Mouse (Mus musculus): ENCODE measurements around the gene Faap100. TPM values are rescaled to one million over a fixed set of nuclear protein-coding genes. Genes with fewer than 3 reads are reported as not detected.

Gene Faap100
- polyA plus RNA-seq, 1 experiment from 2014 or later, result 36.7 TPM

DNA sequence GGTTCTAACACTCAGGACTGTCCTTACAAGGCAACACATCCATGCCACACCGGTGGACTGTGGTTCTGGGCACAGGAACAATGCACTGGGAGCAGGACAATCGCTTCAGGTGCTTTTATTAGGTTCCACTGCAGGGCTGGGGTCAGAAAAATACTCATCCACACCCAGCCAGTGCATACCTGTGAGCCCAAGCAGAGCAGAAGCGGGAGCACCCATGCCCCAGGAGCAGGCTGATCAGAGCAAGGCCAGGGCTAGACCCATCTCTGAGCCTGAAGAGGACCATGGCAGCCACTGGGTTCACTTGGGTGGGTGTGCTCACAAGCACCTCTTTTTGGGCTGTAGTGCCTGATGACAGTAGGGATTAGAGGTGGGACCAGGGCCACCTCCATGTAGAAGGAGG lies 1.7 kb upstream of the Faap100 start:
- WGBS, result 90% methylated on average over 3 of the region's 3 CpGs
- ATAC-seq (ENCODE audit: low read depth), result no peak
- H3K4me3 ChIP-seq (ENCODE audit: low read length), result no peak overlapping the region
- H3K9me3 ChIP-seq (ENCODE audit: control insufficient read depth, low read length), result no peaks in the 10 kb centered on the region
- H3K4me2 ChIP-seq (ENCODE audit: low read depth, low read length), result no peak overlapping the region
- H3K4me1 ChIP-seq (replicated peaks; ENCODE audit: control insufficient read depth, insufficient read depth, low read length), result peaks cover 13% of the 10 kb centered on the region
- H3K36me3 ChIP-seq (ENCODE audit: control insufficient read depth, insufficient read depth, low read length), result peaks cover 41% of the 10 kb centered on the region
- H3K27ac ChIP-seq (ENCODE audit: low read length), result no peak overlapping the region
- no peak overlapping the region for H3K9ac ChIP-seq (ENCODE audit: low read length)
- H3K27me3 ChIP-seq (ENCODE audit: control insufficient read depth, insufficient read depth, low read depth, low read length), result no peaks in the 10 kb centered on the region

GRCm38 (mm10) chr11:120378031-120378610 lies 443 bp downstream of the Faap100 start:
- peak overlapping the region; percentile 90 for H3K4me3 ChIP-seq (ENCODE audit: low read length)
- H3K4me2 ChIP-seq (ENCODE audit: low read depth, low read length), result peak overlapping the region; percentile 68
- no peaks in the 10 kb centered on the region for H3K27me3 ChIP-seq (ENCODE audit: control insufficient read depth, insufficient read depth, low read depth, low read length)
- ATAC-seq (ENCODE audit: low read depth), result peak; percentile 26
- WGBS, result 2% methylated on average over 26 of the region's 40 CpGs
- peak overlapping the region; percentile 82 for H3K9ac ChIP-seq (ENCODE audit: low read length)
- H3K27ac ChIP-seq (ENCODE audit: low read length), result peak overlapping the region; percentile 52
- H3K9me3 ChIP-seq (ENCODE audit: control insufficient read depth, low read length), result no peaks in the 10 kb centered on the region
- H3K4me1 ChIP-seq (replicated peaks; ENCODE audit: control insufficient read depth, insufficient read depth, low read length), result peaks cover 13% of the 10 kb centered on the region
- H3K36me3 ChIP-seq (ENCODE audit: control insufficient read depth, insufficient read depth, low read length), result peaks cover 39% of the 10 kb centered on the region

- H3K9ac ChIP-seq (ENCODE audit: low read length), result peak overlapping the region; percentile 82; the same call in 1 of the 2 replicates
- peaks cover 35% of the 10 kb centered on the region for H3K36me3 ChIP-seq (ENCODE audit: control insufficient read depth, insufficient read depth, low read length)
- H3K4me3 ChIP-seq (ENCODE audit: low read length), result peak overlapping the region; percentile 90
- H3K4me1 ChIP-seq (replicated peaks; ENCODE audit: control insufficient read depth, insufficient read depth, low read length), result peaks cover 13% of the 10 kb centered on the region
- no peaks in the 10 kb centered on the region for H3K9me3 ChIP-seq (ENCODE audit: control insufficient read depth, low read length)
- 61% methylated on average over 10 of the region's 10 CpGs for WGBS
- no peak overlapping the region; the same call in 1 of the 2 replicates for H3K27ac ChIP-seq (ENCODE audit: low read length)
- peak overlapping the region; percentile 68 for H3K4me2 ChIP-seq (ENCODE audit: low read depth, low read length)
- ATAC-seq (ENCODE audit: low read depth), result no peak
- H3K27me3 ChIP-seq (ENCODE audit: control insufficient read depth, insufficient read depth, low read depth, low read length), result no peaks in the 10 kb centered on the region
Observed at GRCm38 (mm10) chr11:120377337-120377736, 1.2 kb downstream of the Faap100 start.

DNA sequence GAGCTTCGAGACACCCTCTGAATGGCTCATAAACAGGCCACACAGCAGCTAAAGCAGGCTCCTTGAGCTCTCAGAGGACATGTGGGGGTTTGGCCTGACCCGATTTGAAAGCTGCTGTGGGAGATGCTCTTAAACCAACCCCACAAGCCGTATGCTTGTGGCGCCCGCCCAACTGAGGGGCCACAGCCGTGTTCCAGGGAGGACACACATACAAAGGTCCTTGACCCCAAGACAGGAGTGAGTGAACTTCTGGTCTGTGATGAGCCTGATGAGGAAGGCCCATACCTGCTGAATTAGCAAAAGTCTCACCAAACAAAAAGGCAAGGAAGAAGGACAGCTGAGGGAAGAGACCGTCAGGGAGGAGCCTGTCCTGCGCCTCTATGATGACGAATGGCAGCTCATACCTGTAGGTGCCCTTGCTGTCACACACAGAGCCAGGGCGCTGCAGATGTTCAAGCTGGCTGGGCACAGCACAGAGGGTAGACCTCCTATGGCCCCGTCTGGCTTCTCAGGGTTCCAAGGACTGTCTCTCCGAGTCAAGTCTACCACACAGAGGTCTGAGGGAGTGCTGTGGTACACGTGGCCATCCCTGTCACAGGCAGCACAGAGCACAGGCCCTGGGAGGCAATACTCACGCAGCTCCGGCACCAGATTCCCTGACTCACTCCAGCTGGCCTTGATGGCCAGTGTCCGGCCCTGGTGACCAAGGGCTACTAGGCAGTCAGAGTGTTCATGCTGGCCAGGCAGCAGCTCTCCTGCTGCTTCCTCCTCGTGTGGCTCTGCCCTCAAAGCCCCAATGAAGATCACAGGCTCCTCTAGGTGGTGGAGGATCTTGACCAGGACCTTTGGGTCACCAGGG lies 2.0 kb downstream of the Faap100 start:
- H3K27me3 ChIP-seq (ENCODE audit: control insufficient read depth, insufficient read depth, low read depth, low read length), result no peaks in the 10 kb centered on the region
- ATAC-seq (ENCODE audit: low read depth), result no peak
- H3K9ac ChIP-seq (ENCODE audit: low read length), result no peak overlapping the region
- H3K27ac ChIP-seq (ENCODE audit: low read length), result no peak overlapping the region
- H3K9me3 ChIP-seq (ENCODE audit: control insufficient read depth, low read length), result no peaks in the 10 kb centered on the region
- H3K36me3 ChIP-seq (ENCODE audit: control insufficient read depth, insufficient read depth, low read length), result peaks cover 34% of the 10 kb centered on the region
- no peak overlapping the region for H3K4me3 ChIP-seq (ENCODE audit: low read length)
- H3K4me1 ChIP-seq (replicated peaks; ENCODE audit: control insufficient read depth, insufficient read depth, low read length), result peaks cover 13% of the 10 kb centered on the region
- H3K4me2 ChIP-seq (ENCODE audit: low read depth, low read length), result no peak overlapping the region
- 89% methylated on average over 17 of the region's 17 CpGs for WGBS

DNA sequence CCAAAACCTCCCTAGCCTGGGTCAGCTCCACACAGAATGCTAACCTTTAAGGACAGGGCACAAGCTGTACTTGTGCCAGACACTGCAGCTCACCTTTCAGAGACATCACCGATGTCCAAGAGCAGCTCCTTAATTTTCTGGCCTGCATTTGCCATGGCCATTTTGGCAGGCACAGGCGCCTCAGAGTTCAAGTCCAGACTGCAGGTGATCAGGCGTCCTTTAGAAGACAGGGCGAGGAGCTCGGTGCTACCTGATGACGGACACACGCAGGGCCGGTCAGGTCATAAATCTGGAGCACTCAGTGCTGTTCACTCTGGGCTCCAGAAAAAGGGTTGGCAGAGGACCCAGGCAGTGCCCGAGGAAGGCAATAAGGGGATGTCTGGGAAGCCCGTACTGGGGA lies 3.2 kb downstream of the Faap100 start:
- ATAC-seq (ENCODE audit: low read depth), result no peak
- 91% methylated on average over 10 of the region's 10 CpGs for WGBS
- Histone ChIP-seq H3K4me3 (ENCODE audit: low read length) (no peak overlapping the region), H3K27me3 (ENCODE audit: control insufficient read depth, insufficient read depth, low read depth, low read length) (no peaks in the 10 kb centered on the region), H3K9ac (ENCODE audit: low read length) (no peak overlapping the region), H3K9me3 (ENCODE audit: control insufficient read depth, low read length) (no peaks in the 10 kb centered on the region), H3K4me2 (ENCODE audit: low read depth, low read length) (no peak overlapping the region), H3K4me1 (replicated peaks; ENCODE audit: control insufficient read depth, insufficient read depth, low read length) (peaks cover 13% of the 10 kb centered on the region), H3K36me3 (ENCODE audit: control insufficient read depth, insufficient read depth, low read length) (peaks cover 31% of the 10 kb centered on the region), H3K27ac (ENCODE audit: low read length) (no peak overlapping the region)

DNA sequence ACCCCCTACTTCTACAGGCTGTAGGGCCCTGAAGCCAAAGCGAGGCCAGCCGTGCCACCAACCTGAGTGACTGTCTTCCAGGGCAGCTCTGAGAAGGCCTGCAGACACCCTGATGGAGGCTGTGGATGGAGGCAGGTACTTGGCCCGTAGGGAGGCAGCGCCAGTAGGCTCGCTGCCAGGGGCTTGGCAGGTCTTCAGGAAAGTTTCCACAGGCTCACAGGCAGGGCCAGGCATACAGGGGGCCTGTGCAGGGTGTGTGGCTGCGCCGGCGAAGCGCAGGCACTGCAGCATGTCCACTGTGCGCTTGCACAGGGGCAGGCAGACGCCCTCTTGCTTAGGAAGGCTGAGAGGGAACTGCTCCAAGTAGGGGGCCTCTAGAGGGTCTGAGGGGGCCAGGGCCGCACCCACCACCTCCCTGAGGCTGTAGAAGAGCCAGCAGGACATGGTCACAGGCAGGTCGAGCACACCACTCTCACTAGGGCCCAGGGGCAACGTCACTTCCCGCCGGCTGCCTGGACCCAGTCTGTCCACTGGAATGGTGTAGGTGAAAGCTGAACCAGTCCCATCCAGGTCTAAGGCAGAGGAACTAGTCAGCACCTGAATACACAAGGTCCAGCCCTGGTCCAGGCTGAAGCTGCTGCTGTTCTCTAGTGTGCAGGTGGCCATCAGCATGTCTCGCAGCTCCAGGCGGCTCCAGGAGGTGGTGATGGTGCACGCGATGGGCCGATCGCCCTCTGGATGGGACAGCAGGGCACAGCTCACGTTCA lies 4.6 kb downstream of the Faap100 start:
- H3K4me1 ChIP-seq (replicated peaks; ENCODE audit: control insufficient read depth, insufficient read depth, low read length), result peaks cover 9% of the 10 kb centered on the region
- H3K27ac ChIP-seq (ENCODE audit: low read length), result no peak overlapping the region
- H3K9ac ChIP-seq (ENCODE audit: low read length), result no peak overlapping the region
- peaks cover 33% of the 10 kb centered on the region for H3K36me3 ChIP-seq (ENCODE audit: control insufficient read depth, insufficient read depth, low read length)
- ATAC-seq (ENCODE audit: low read depth), result no peak
- no peaks in the 10 kb centered on the region for H3K9me3 ChIP-seq (ENCODE audit: control insufficient read depth, low read length)
- 87% methylated on average over 23 of the region's 23 CpGs for WGBS
- H3K27me3 ChIP-seq (ENCODE audit: control insufficient read depth, insufficient read depth, low read depth, low read length), result no peaks in the 10 kb centered on the region
- H3K4me2 ChIP-seq (ENCODE audit: low read depth, low read length), result no peak overlapping the region
- H3K4me3 ChIP-seq (ENCODE audit: low read length), result no peak overlapping the region

GRCm38 (mm10) chr11:120373025-120373424 lies 5.5 kb downstream of the Faap100 start:
- Histone ChIP-seq H3K27ac (ENCODE audit: low read length) (no peak overlapping the region), H3K36me3 (ENCODE audit: control insufficient read depth, insufficient read depth, low read length) (peaks cover 33% of the 10 kb centered on the region), H3K4me3 (ENCODE audit: low read length) (no peak overlapping the region), H3K27me3 (ENCODE audit: control insufficient read depth, insufficient read depth, low read depth, low read length) (no peaks in the 10 kb centered on the region), H3K4me2 (ENCODE audit: low read depth, low read length) (no peak overlapping the region), H3K9me3 (ENCODE audit: control insufficient read depth, low read length) (no peaks in the 10 kb centered on the region), H3K4me1 (replicated peaks; ENCODE audit: control insufficient read depth, insufficient read depth, low read length) (peaks cover 9% of the 10 kb centered on the region), H3K9ac (ENCODE audit: low read length) (no peak overlapping the region)
- 65% methylated on average over 13 of the region's 13 CpGs for WGBS
- ATAC-seq (ENCODE audit: low read depth), result no peak

DNA sequence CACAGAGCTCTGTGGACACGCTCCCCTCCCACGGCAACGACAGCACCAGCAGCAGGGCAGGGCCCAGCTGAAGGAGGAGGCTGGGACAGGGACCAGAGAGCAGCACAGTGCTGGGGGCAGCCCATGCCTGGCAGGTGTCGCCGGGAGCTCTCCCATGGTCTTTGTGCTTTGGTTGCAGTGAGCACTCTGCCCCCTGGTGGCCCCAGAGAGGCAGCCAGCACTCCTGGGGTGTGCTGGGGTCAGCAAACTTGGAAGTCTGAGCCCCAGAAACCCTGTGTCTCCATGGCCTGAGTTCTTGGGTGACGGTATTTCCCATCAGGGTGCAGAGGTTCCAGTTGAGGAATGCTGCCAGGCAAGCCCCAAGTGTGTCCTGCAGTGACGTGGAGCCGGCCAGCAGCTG lies 8.9 kb downstream of the Faap100 start:
- peak; percentile 75 for ATAC-seq (ENCODE audit: low read depth)
- H3K4me1 ChIP-seq (replicated peaks; ENCODE audit: control insufficient read depth, insufficient read depth, low read length), result no peaks in the 10 kb centered on the region; the same call in 1 of the 2 replicates
- no peak overlapping the region for H3K27ac ChIP-seq (ENCODE audit: low read length)
- H3K9me3 ChIP-seq (ENCODE audit: control insufficient read depth, low read length), result no peaks in the 10 kb centered on the region
- no peak overlapping the region for H3K4me3 ChIP-seq (ENCODE audit: low read length)
- H3K36me3 ChIP-seq (ENCODE audit: control insufficient read depth, insufficient read depth, low read length), result peaks cover 19% of the 10 kb centered on the region
- H3K9ac ChIP-seq (ENCODE audit: low read length), result no peak overlapping the region
- WGBS, result 30% methylated on average over 8 of the region's 8 CpGs
- no peak overlapping the region for H3K4me2 ChIP-seq (ENCODE audit: low read depth, low read length)
- H3K27me3 ChIP-seq (ENCODE audit: control insufficient read depth, insufficient read depth, low read depth, low read length), result no peaks in the 10 kb centered on the region
